In the genomic region with DNA sequence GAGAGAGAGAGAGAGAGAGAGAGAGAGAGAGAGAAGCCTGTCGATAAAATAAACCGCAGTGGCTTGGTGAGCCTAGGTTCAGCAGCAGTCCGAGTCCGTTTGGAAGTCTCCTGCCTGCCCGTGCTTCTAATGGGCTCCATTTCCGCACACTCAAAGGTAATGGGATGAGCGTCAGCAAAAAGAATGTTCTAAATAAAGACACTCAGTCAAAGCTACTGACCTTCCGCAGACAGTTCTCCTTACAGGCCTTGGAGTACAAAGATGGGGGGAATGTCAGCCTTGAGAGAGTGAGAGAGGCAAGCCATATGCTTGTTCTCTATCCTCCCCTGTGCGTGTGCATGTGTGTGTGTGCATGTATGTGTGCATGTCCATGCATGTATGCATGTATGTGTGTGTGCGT, we compare ENCODE assay signal across 12 mouse cellular contexts.
"Had no signal": no experiment of that assay in that cellular context is flagged by ENCODE, and none has a peak within 500 bp of the region (broad histone marks: within the 10 kb centered on the region; RNA-seq: fewer than 3 reads in every experiment).

No protein-coding gene starts in this region.

- H3K27ac ChIP-seq: layer of hippocampus, adult 2 months; limb, embryonic 12.5 days; liver, embryonic 15.5 days; macrophage; midbrain, embryonic 13.5 days; stomach, postnatal 0 days had no signal

- H3K9ac ChIP-seq: limb, embryonic 12.5 days; liver, embryonic 15.5 days; midbrain, embryonic 13.5 days had no signal

- DNase-seq: kidney, postnatal 10 days; kidney, postnatal 4 days; liver; lung, adult 2 months; lung, postnatal 14 days; thymus, postnatal 4 days had no signal

- H3K4me2 ChIP-seq: limb, embryonic 12.5 days; liver, embryonic 15.5 days; midbrain, embryonic 13.5 days had no signal

- ATAC-seq: midbrain, embryonic 13.5 days had no signal

- H3K27me3 ChIP-seq: limb, embryonic 12.5 days; liver, embryonic 15.5 days; midbrain, embryonic 13.5 days had no signal

- H3K36me3 ChIP-seq: limb, embryonic 12.5 days; liver, embryonic 15.5 days; midbrain, embryonic 13.5 days had no signal

- H3K9me3 ChIP-seq: limb, embryonic 12.5 days; liver, embryonic 15.5 days; midbrain, embryonic 13.5 days had no signal

- H3K4me3 ChIP-seq: layer of hippocampus, adult 2 months; limb, embryonic 12.5 days; liver, embryonic 15.5 days; midbrain, embryonic 13.5 days had no signal
